In the genomic region with DNA sequence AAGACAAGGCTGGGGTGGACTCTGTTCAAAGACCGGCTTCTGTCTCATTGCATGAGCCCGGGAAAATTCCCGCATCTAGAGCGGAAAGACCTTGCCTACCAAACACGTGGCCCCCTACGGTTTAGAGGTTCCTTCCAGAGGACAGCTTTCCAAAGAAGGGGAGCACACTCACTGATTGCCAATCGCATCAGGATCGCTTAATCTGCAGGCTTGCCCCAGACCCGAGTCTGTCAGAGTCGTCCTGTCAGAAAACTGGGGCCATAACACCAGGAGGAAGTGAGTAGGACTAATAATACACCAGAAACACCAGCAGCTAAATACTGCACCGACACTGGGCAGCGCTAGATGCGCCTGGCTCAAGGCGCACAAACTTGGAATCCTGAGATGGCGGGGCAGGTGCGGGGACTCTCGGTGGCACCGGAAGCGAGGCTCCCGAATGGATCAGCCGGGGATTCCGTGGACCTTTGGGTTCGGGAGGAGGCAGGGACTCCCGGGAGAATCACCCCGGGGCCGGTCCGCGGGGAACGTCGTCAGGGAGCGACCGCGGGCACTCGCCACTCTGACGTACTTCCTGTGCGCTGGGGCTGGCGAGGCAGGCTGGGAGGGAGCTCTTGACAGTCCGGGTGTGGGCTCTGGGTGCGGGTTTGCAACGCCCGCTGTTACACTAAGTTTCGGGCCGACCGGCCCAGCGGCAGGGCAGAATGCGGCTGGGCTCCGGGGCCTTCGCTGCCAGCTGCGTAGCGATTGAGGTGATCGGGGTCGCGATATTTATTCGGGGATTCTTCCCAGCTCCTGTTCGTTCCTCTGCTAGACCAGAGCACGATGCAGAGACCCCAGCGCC, we compare ENCODE assay signal across 8 mouse cellular contexts. TPM values are rescaled to one million over a fixed set of nuclear protein-coding genes. Genes with fewer than 3 reads are reported as not detected.
DNase-seq lines count a peak whose midpoint lies in the region; ATAC-seq lines count a peak whose summit lies in the region.

A gene (plus strand): TSS at position 386 of the 841 bp plus-strand sequence.

- peak; percentile 99 for ATAC-seq in erythroid progenitor cell, adult 5-6 weeks (replicated peaks; ENCODE audit: low FRiP score, poor library complexity, severe bottlenecking)
- peak; percentile 88 for ATAC-seq in heart, embryonic 13.5 days (ENCODE audit: extremely low read depth, insufficient number of reproducible peaks, low FRiP score, low TSS enrichment)
- ATAC-seq in liver, embryonic 12.5 days = peak; percentile 97
- ATAC-seq in stomach, embryonic 15.5 days (ENCODE audit: insufficient read depth, low FRiP score, low read depth) = peak; percentile 99

- peak within 1 kb of the TSS; percentile 96 for H3K9ac ChIP-seq in heart, embryonic 13.5 days
- H3K9ac ChIP-seq in liver, embryonic 12.5 days = peak within 1 kb of the TSS; percentile 93
- peak within 1 kb of the TSS; percentile 80 for H3K9ac ChIP-seq in stomach, embryonic 15.5 days

- DNase-seq in CD4-positive helper T cell, adult 2 months (ENCODE audit: low read depth, low spot score) = peak; percentile 85
- peak; percentile 75 for DNase-seq in brain, embryonic 18.5 days (ENCODE audit: low read depth, low spot score)
- DNase-seq in kidney, postnatal 10 days = peak; percentile 94
- peak; percentile 79 to 83 for DNase-seq in natural killer cell, adult 2 months (ENCODE audit: low spot score in 2 of 2)

- peak within 1 kb of the TSS; percentile 76 for H3K27ac ChIP-seq in heart, embryonic 13.5 days (replicated peaks)
- H3K27ac ChIP-seq in liver, embryonic 12.5 days = peak within 1 kb of the TSS; percentile 88
- peak within 1 kb of the TSS; percentile 86 for H3K27ac ChIP-seq in stomach, embryonic 15.5 days

- H3K4me2 ChIP-seq in heart, embryonic 13.5 days = peak within 1 kb of the TSS; percentile 93
- H3K4me2 ChIP-seq in liver, embryonic 12.5 days = peak within 1 kb of the TSS; percentile 85
- H3K4me2 ChIP-seq in stomach, embryonic 15.5 days = peak within 1 kb of the TSS; percentile 84

- peaks cover 12% of the 10 kb centered on the region for H3K4me1 ChIP-seq in heart, embryonic 13.5 days
- H3K4me1 ChIP-seq in liver, embryonic 12.5 days = peaks cover 13% of the 10 kb centered on the region
- H3K4me1 ChIP-seq in stomach, embryonic 15.5 days = peaks cover 6% of the 10 kb centered on the region; the same call in 1 of the 2 replicates

- H3K4me3 ChIP-seq in heart, embryonic 13.5 days = peak within 1 kb of the TSS; percentile 66
- peak within 1 kb of the TSS; percentile 92 for H3K4me3 ChIP-seq in liver, embryonic 12.5 days
- peak within 1 kb of the TSS; percentile 83 for H3K4me3 ChIP-seq in stomach, embryonic 15.5 days (replicated peaks)

- H3K27me3 ChIP-seq in heart, embryonic 13.5 days (replicated peaks) = no peaks in the 10 kb centered on the region
- no peaks in the 10 kb centered on the region; the same call in 1 of the 2 replicates for H3K27me3 ChIP-seq in liver, embryonic 12.5 days (replicated peaks)
- H3K27me3 ChIP-seq in stomach, embryonic 15.5 days (replicated peaks) = no peaks in the 10 kb centered on the region

- H3K36me3 ChIP-seq in heart, embryonic 13.5 days = peaks cover 5% of the 10 kb centered on the region
- peaks cover 4% of the 10 kb centered on the region; the same call in 1 of the 2 replicates for H3K36me3 ChIP-seq in liver, embryonic 12.5 days
- no peaks in the 10 kb centered on the region for H3K36me3 ChIP-seq in stomach, embryonic 15.5 days

- WGBS in heart, embryonic 13.5 days = under 1% methylated on average over 57 of the region's 57 CpGs
- WGBS in liver, embryonic 12.5 days (ENCODE audit: insufficient replicate concordance) = under 1% methylated on average over 57 of the region's 57 CpGs
- under 1% methylated on average over 57 of the region's 57 CpGs for WGBS in stomach, embryonic 15.5 days

- no peaks in the 10 kb centered on the region for H3K9me3 ChIP-seq in heart, embryonic 13.5 days
- H3K9me3 ChIP-seq in liver, embryonic 12.5 days (replicated peaks) = no peaks in the 10 kb centered on the region
- H3K9me3 ChIP-seq in stomach, embryonic 15.5 days = no peaks in the 10 kb centered on the region

RNA-seq across cellular contexts. Expression of the gene that starts here (rescaled TPM):
- 2.5 and 3.2 TPM in 2 replicates for total RNA-seq in erythroid progenitor cell, adult 5-6 weeks (2015; ENCODE audit: low replicate concordance)
- 2.7 and 4.5 TPM in 2 replicates for total RNA-seq in erythroid progenitor cell, adult 5-6 weeks (2017; ENCODE audit: low replicate concordance)
- polyA plus RNA-seq in heart, embryonic 13.5 days (2015; fragmentation: Nextera tagmentation; extraction: Ambion mirVana) = 5.0 and 5.1 TPM in 2 replicates
- 5.6 and 6.0 TPM in 2 replicates for polyA plus RNA-seq in liver, embryonic 12.5 days (2016; fragmentation: Nextera tagmentation; extraction: Ambion mirVana)
- polyA plus RNA-seq in stomach, embryonic 15.5 days (2015; fragmentation: Nextera tagmentation; extraction: Ambion mirVana) = 6.5 and 6.7 TPM in 2 replicates

Comparison
In these comparisons a context has a peak if more than half of its experiments do, and no peak if none do; other contexts are left out.
1. Peak in every context shown above with its lines: DNase-seq, ATAC-seq, H3K4me3 ChIP-seq and H3K27ac ChIP-seq.